15 mouse cellular contexts compared by ENCODE assay signal in the genomic region with DNA sequence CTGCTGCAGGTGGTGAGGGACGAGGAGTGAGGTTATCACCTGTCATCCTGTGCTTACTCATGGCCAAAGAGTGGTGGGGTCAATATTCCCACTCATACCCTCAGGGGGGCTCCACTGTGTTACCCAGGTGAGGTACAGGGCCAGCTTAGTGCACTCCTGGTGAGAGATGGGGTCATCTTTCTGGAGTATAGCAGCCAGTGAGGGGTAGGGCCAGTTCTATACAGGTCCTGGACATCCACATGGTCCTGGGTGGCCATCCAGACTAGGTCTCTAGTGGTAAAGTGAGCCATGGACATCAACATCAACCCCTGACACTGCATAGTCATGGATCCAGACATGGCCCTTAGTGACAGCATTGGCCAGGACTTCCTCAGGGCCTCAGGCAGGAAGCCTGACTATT.
"Had no signal": no experiment of that assay in that cellular context is flagged by ENCODE, and none has a peak within 500 bp of the region (broad histone marks: within the 10 kb centered on the region; RNA-seq: fewer than 3 reads in every experiment).

No protein-coding gene starts in this region.

- H3K9me3 ChIP-seq: limb, embryonic 15.5 days; liver, embryonic 12.5 days; neural tube, embryonic 15.5 days had no signal

- ATAC-seq: liver, embryonic 12.5 days had no signal

- H3K36me3 ChIP-seq: limb, embryonic 15.5 days; liver, embryonic 12.5 days; neural tube, embryonic 15.5 days had no signal

- H3K4me2 ChIP-seq: limb, embryonic 15.5 days; liver, embryonic 12.5 days; lung, embryonic 14.5 days; neural tube, embryonic 15.5 days had no signal

- H3K27ac ChIP-seq: limb, embryonic 15.5 days; liver, embryonic 12.5 days; neural tube, embryonic 15.5 days had no signal

- H3K4me3 ChIP-seq: limb, embryonic 15.5 days; liver, embryonic 12.5 days; myocyte; neural tube, embryonic 15.5 days had no signal

- H3K9ac ChIP-seq: limb, embryonic 15.5 days; liver, embryonic 12.5 days; lung, embryonic 14.5 days; neural tube, embryonic 15.5 days had no signal

- H3K4me1 ChIP-seq: limb, embryonic 15.5 days; liver, embryonic 12.5 days; neural tube, embryonic 15.5 days had no signal

- DNase-seq: kidney, adult 11 months; kidney, adult 9 months; kidney, postnatal 10 days; left cerebral cortex, postnatal 4 days; lung, embryonic 14.5 days; lung, postnatal 10 days; lung, postnatal 4 days; right cerebral cortex, adult 18-20 months; right cerebral cortex, postnatal 25 days; thymus, adult 18-20 months; thymus, postnatal 14 days had no signal

- H3K27me3 ChIP-seq: limb, embryonic 15.5 days; liver, embryonic 12.5 days; neural tube, embryonic 15.5 days had no signal
